Mouse (Mus musculus): Measurements from ENCODE around the gene Ehmt2. TPM values are rescaled to one million over a fixed set of nuclear protein-coding genes. Genes with fewer than 3 reads are reported as not detected.

Gene Ehmt2
- polyA plus RNA-seq, 1 experiment: 372 TPM

DNA sequence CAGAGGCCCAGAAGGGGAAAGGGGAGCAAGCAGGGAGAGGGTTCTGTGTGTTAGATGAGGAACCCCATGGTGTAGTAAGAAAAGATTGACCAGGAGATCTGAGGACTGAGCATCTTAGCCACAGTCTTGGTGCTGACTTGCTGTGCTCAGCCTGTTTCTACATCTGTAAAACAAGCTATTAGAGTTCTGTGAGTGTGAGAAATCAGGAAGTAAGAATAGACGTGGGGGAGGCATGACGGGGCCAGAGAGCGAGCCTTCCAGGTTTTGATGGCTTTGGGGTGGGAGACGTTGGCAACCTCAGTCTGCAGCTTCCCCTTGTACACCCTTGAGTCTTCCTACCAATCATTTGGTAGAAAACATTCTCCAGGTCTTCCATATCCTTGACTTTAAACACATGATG, 39.6 kb upstream of the Ehmt2 start:
- H3K36me3 ChIP-seq (ENCODE audit: control insufficient read depth, insufficient read depth, low read length): no peaks in the 10 kb centered on the region; the same call in 1 of the 2 replicates
- WGBS: 11% methylated on average over 4 of the region's 4 CpGs
- H3K4me1 ChIP-seq (replicated peaks; ENCODE audit: control insufficient read depth, insufficient read depth, low read length): no peaks in the 10 kb centered on the region
- H3K27me3 ChIP-seq (ENCODE audit: control insufficient read depth, insufficient read depth, low read length): no peaks in the 10 kb centered on the region
- no peak overlapping the region for H3K4me3 ChIP-seq (ENCODE audit: control insufficient read depth, insufficient read depth, low read length)
- H3K27ac ChIP-seq (ENCODE audit: control insufficient read depth, insufficient read depth, low read length): no peak overlapping the region
- TF ChIP-seq POLR2A (IDR thresholded peaks at IDR 0.05; ENCODE audit: control insufficient read depth, extremely low read depth, insufficient read depth, low read length, poor library complexity) (no peak), CTCF (IDR thresholded peaks at IDR 0.05; ENCODE audit: borderline replicate concordance, control insufficient read depth, extremely low read depth, insufficient read depth, low read length, poor library complexity) (no peak)
- DNase-seq: no peak

- H3K27ac ChIP-seq (ENCODE audit: control insufficient read depth, insufficient read depth, low read length): no peak overlapping the region
- no peaks in the 10 kb centered on the region for H3K27me3 ChIP-seq (ENCODE audit: control insufficient read depth, insufficient read depth, low read length)
- no peak for DNase-seq
- H3K4me1 ChIP-seq (replicated peaks; ENCODE audit: control insufficient read depth, insufficient read depth, low read length): peaks cover 2% of the 10 kb centered on the region; the same call in 1 of the 2 replicates
- no peak for TF ChIP-seq CTCF (IDR thresholded peaks at IDR 0.05; ENCODE audit: borderline replicate concordance, control insufficient read depth, extremely low read depth, insufficient read depth, low read length, poor library complexity)
- no peak for TF ChIP-seq POLR2A (IDR thresholded peaks at IDR 0.05; ENCODE audit: control insufficient read depth, extremely low read depth, insufficient read depth, low read length, poor library complexity)
- H3K36me3 ChIP-seq (ENCODE audit: control insufficient read depth, insufficient read depth, low read length): no peaks in the 10 kb centered on the region; the same call in 1 of the 2 replicates
- WGBS: 91% methylated on average over 9 of the region's 9 CpGs
- H3K4me3 ChIP-seq (ENCODE audit: control insufficient read depth, insufficient read depth, low read length): no peak overlapping the region
Measured at GRCm38 (mm10) chr17:34860514-34860913, 37.8 kb upstream of the Ehmt2 start.

- Histone ChIP-seq H3K27ac (ENCODE audit: control insufficient read depth, insufficient read depth, low read length) (no peak overlapping the region), H3K27me3 (ENCODE audit: control insufficient read depth, insufficient read depth, low read length) (no peaks in the 10 kb centered on the region), H3K36me3 (ENCODE audit: control insufficient read depth, insufficient read depth, low read length) (no peaks in the 10 kb centered on the region), H3K4me1 (replicated peaks; ENCODE audit: control insufficient read depth, insufficient read depth, low read length) (peaks cover 2% of the 10 kb centered on the region; the same call in 1 of the 2 replicates), H3K4me3 (ENCODE audit: control insufficient read depth, insufficient read depth, low read length) (no peak overlapping the region)
- TF ChIP-seq POLR2A (IDR thresholded peaks at IDR 0.05; ENCODE audit: control insufficient read depth, extremely low read depth, insufficient read depth, low read length, poor library complexity) (no peak), CTCF (IDR thresholded peaks at IDR 0.05; ENCODE audit: borderline replicate concordance, control insufficient read depth, extremely low read depth, insufficient read depth, low read length, poor library complexity) (no peak)
- DNase-seq: no peak
- WGBS: 82% methylated on average over 13 of the region's 13 CpGs
Measured at GRCm38 (mm10) chr17:34861704-34862415, 36.4 kb upstream of the Ehmt2 start.

DNA sequence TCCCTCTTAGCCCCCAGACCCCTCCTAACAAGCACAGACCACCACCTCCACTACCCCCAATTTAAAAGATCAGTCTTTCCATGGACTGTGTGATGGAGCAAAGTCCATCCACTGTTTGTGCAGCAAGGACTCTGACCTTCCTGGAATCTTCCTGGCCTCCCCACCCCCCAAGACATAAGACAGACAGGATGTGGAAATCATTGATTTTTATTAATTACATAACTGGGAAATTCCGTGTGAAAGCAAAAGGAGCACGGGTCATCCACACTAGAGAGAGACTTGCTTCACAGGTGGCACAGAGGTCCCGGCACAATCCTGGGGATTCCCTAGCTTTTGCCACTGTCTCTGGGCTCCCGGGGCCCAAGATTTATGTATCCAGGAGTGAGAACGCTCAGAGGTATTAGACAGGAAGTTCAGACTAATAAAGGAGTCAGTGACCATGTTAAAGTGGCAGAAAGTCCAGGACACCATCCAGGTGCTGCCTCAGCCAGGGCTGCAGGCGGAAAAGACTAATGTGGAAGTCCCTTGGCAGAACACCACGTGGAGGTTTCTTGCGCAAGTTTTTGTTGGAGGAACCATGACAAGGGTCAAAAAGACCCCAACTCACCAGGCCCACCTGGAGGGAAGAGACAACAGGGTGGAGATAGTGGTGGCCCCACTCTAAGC, 35.7 kb upstream of the Ehmt2 start, which contains the start of gene Cfb:
Gene Cfb (minus strand): TSS at position 103 of the 666 bp plus-strand sequence.
- no peak within 1 kb of the TSS for H3K27ac ChIP-seq (ENCODE audit: control insufficient read depth, insufficient read depth, low read length)
- no peak within 1 kb of the TSS for H3K4me3 ChIP-seq (ENCODE audit: control insufficient read depth, insufficient read depth, low read length)
- peaks cover 2% of the 10 kb centered on the region; the same call in 1 of the 2 replicates for H3K4me1 ChIP-seq (replicated peaks; ENCODE audit: control insufficient read depth, insufficient read depth, low read length)
- no peak for DNase-seq
- TF ChIP-seq POLR2A (IDR thresholded peaks at IDR 0.05; ENCODE audit: control insufficient read depth, extremely low read depth, insufficient read depth, low read length, poor library complexity): no peak
- TF ChIP-seq CTCF (IDR thresholded peaks at IDR 0.05; ENCODE audit: borderline replicate concordance, control insufficient read depth, extremely low read depth, insufficient read depth, low read length, poor library complexity): no peak
- no peaks in the 10 kb centered on the region for H3K36me3 ChIP-seq (ENCODE audit: control insufficient read depth, insufficient read depth, low read length)
- no peaks in the 10 kb centered on the region for H3K27me3 ChIP-seq (ENCODE audit: control insufficient read depth, insufficient read depth, low read length)
- 70% methylated on average over 8 of the region's 8 CpGs for WGBS

DNA sequence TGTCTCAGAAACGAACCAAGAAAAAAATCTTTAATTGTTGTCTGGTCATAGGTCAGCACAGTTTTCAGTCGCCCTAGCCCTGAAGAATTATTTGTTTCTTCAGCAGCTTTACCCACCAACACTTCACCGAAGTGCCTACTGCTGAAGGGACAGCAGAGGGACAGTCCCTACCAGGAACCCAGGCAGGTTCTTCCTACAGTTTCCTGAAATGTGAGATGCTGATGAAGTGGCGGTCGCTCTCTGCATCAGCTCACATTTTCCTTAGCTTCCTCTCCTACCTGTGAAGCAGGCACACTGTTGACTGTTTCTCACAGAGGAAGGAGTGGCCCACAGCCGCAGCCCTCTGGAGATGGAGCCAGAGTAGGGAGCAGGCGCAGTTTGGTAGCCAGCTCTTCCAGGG, 32.3 kb upstream of the Ehmt2 start:
- Histone ChIP-seq H3K36me3 (ENCODE audit: control insufficient read depth, insufficient read depth, low read length) (no peaks in the 10 kb centered on the region), H3K4me3 (ENCODE audit: control insufficient read depth, insufficient read depth, low read length) (no peak overlapping the region), H3K27me3 (ENCODE audit: control insufficient read depth, insufficient read depth, low read length) (no peaks in the 10 kb centered on the region), H3K4me1 (replicated peaks; ENCODE audit: control insufficient read depth, insufficient read depth, low read length) (peaks cover 2% of the 10 kb centered on the region; the same call in 1 of the 2 replicates), H3K27ac (ENCODE audit: control insufficient read depth, insufficient read depth, low read length) (no peak overlapping the region)
- DNase-seq: no peak
- TF ChIP-seq CTCF (IDR thresholded peaks at IDR 0.05; ENCODE audit: borderline replicate concordance, control insufficient read depth, extremely low read depth, insufficient read depth, low read length, poor library complexity) (no peak), POLR2A (IDR thresholded peaks at IDR 0.05; ENCODE audit: control insufficient read depth, extremely low read depth, insufficient read depth, low read length, poor library complexity) (no peak)
- 60% methylated on average over 7 of the region's 7 CpGs for WGBS

DNA sequence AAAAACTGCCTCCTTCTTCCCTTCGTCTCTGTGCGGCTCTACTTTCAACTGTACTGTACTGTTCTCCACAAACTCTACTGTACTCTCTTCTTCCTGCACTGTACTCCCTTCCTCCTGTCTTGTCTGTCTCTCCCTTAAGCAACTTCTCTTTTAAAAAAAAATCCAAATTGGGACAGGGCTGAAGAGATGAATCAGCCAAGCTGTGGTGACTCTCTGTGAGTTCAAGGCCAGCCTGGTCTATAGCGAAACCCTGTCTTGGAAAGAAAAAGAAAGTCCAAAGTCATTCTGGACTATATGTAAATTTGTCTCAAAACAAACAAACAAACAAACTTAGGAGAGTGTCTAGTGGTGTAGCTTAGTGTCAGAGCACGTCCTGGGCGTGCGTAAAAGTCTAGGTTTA, 23.9 kb upstream of the Ehmt2 start:
- no peak for TF ChIP-seq CTCF (IDR thresholded peaks at IDR 0.05; ENCODE audit: borderline replicate concordance, control insufficient read depth, extremely low read depth, insufficient read depth, low read length, poor library complexity)
- TF ChIP-seq POLR2A (IDR thresholded peaks at IDR 0.05; ENCODE audit: control insufficient read depth, extremely low read depth, insufficient read depth, low read length, poor library complexity): no peak
- H3K4me3 ChIP-seq (ENCODE audit: control insufficient read depth, insufficient read depth, low read length): no peak overlapping the region
- no peak overlapping the region for H3K27ac ChIP-seq (ENCODE audit: control insufficient read depth, insufficient read depth, low read length)
- H3K4me1 ChIP-seq (replicated peaks; ENCODE audit: control insufficient read depth, insufficient read depth, low read length): no peaks in the 10 kb centered on the region; the same call in 1 of the 2 replicates
- H3K36me3 ChIP-seq (ENCODE audit: control insufficient read depth, insufficient read depth, low read length): no peaks in the 10 kb centered on the region
- no peak for DNase-seq
- 96% methylated on average over 6 of the region's 6 CpGs for whole genome bisulfite sequencing
- no peaks in the 10 kb centered on the region for H3K27me3 ChIP-seq (ENCODE audit: control insufficient read depth, insufficient read depth, low read length)
